Mouse (Mus musculus) liver, embryonic 13.5 days (tissue): ENCODE data around the gene 4930455H04Rik. TPM values are rescaled to one million over a fixed set of nuclear protein-coding genes. Genes with fewer than 3 reads are reported as not detected.
A peak's percentile ranks its signal among the peaks of the same experiment; 100 is the strongest.

Experiments used
- ATAC-seq: fragments of 200-750 bp; cut with Nextera tagmentation; 2 replicates; pipeline ENCODE4 v1.8.0; 2017; ENCODE audit warnings: low read depth, mild to moderate bottlenecking, moderate number of reproducible peaks, moderate library complexity
- DNase-seq: peaks from one replicate; pipeline ENCODE4 v3.0.0; 2022
- H3K27ac ChIP-seq: fragments of 300-500 bp; sonication (generic); 2 replicates; pipeline ENCODE4 v1.5.1; 2015; ENCODE audit warnings: moderate library complexity, mild to moderate bottlenecking, inconsistent platforms
- H3K27me3 ChIP-seq: fragments of 300-500 bp; sonication (generic); 2 replicates; pipeline ENCODE4 v1.6.1; 2015; ENCODE audit warnings: mild to moderate bottlenecking, inconsistent platforms
- H3K36me3 ChIP-seq: fragments of 300-500 bp; sonication (generic); 2 replicates; pipeline ENCODE4 v1.6.1; 2015; ENCODE audit warnings: mild to moderate bottlenecking, inconsistent platforms
- H3K4me1 ChIP-seq: fragments of 300-500 bp; sonication (generic); replicated peaks from 2 replicates; pipeline ENCODE4 v1.6.1; 2015; ENCODE audit warnings: inconsistent platforms
- H3K4me2 ChIP-seq: fragments of 300-500 bp; sonication (generic); 2 replicates; pipeline ENCODE4 v1.6.1; 2015; ENCODE audit warnings: inconsistent platforms, mild to moderate bottlenecking, moderate library complexity
- H3K4me3 ChIP-seq: fragments of 300-500 bp; sonication (generic); replicated peaks from 2 replicates; pipeline ENCODE4 v1.5.1; 2015; ENCODE audit warnings: mild to moderate bottlenecking, inconsistent platforms
- H3K9ac ChIP-seq: fragments of 300-500 bp; sonication (generic); 2 replicates; pipeline ENCODE4 v1.6.1; 2015; ENCODE audit warnings: mild to moderate bottlenecking, inconsistent platforms
- H3K9me3 ChIP-seq: fragments of 300-500 bp; sonication (generic); replicated peaks from 2 replicates; pipeline ENCODE4 v1.6.1; 2016; ENCODE audit warnings: inconsistent platforms
- WGBS: fragments of 180-500 bp; shearing (Covaris S2); methylation state at CpG from one replicate; pipeline ENCODE4 v1.1.7; 2015; ENCODE audit not compliant: insufficient replicate concordance; 5-methylcytosine and 5-hydroxymethylcytosine counted together
- polyA plus RNA-seq: library from polyadenylated mRNA; unstranded; fragments of >200 nt; fragmentation: Nextera tagmentation; extraction: Ambion mirVana; gene quantifications from 2 replicates; pipeline ENCODE4 v1.2.1, GENCODE M21; 2015

4930455H04Rik gene
- not detected in 2 replicates for polyA plus RNA-seq

GRCm38 (mm10) chr3:116967967-116968366 lies at the start of gene 4930455H04Rik:
Gene 4930455H04Rik (plus strand): TSS chr3:116968267.
- Histone ChIP-seq H3K9ac (peak within 1 kb of the TSS; percentile 41; the same call in 1 of the 2 replicates), H3K4me3 (peak within 1 kb of the TSS; percentile 41), H3K9me3 (no peaks in the 10 kb centered on the region), H3K27ac (no peak within 1 kb of the TSS; the same call in 1 of the 2 replicates), H3K36me3 (no peaks in the 10 kb centered on the region), H3K4me1 (no peaks in the 10 kb centered on the region), H3K4me2 (peak within 1 kb of the TSS; percentile 40), H3K27me3 (no peaks in the 10 kb centered on the region)
- no peak for ATAC-seq
- 48% methylated on average over 4 of the region's 4 CpGs for WGBS
- no peak for DNase-seq

GRCm38 (mm10) chr3:116921535-116921934 lies 46.5 kb upstream of the 4930455H04Rik start:
- H3K4me3 ChIP-seq: no peak overlapping the region

GRCm38 (mm10) chr3:116923042-116923441 lies 45.0 kb upstream of the 4930455H04Rik start:
- H3K9me3 ChIP-seq: no peaks in the 10 kb centered on the region
- no peak for DNase-seq
- WGBS: 70% methylated on average over 12 of the region's 12 CpGs
- no peaks in the 10 kb centered on the region; the same call in 1 of the 2 replicates for H3K27me3 ChIP-seq
- H3K9ac ChIP-seq: no peak overlapping the region
- ATAC-seq: no peak
- H3K4me1 ChIP-seq: no peaks in the 10 kb centered on the region
- H3K4me2 ChIP-seq: no peak overlapping the region
- H3K4me3 ChIP-seq: no peak overlapping the region
- H3K36me3 ChIP-seq: 0 out of 2 replicates have a peak, but pooled peaks cover 4% of the 10 kb centered on the region
- no peak overlapping the region for H3K27ac ChIP-seq

More at GRCm38 (mm10) chr3:116921535-116921934, 46.5 kb upstream of the 4930455H04Rik start:
- whole genome bisulfite sequencing: 62% methylated on average over 3 of the region's 3 CpGs
- Histone ChIP-seq H3K9ac (no peak overlapping the region), H3K27ac (no peak overlapping the region), H3K4me1 (no peaks in the 10 kb centered on the region), H3K4me2 (no peak overlapping the region), H3K36me3 (0 out of 2 replicates have a peak, but pooled peaks cover 4% of the 10 kb centered on the region), H3K27me3 (no peaks in the 10 kb centered on the region; the same call in 1 of the 2 replicates), H3K9me3 (no peaks in the 10 kb centered on the region)
- DNase-seq (no peak), ATAC-seq (no peak)

GRCm38 (mm10) chr3:116928994-116929393 lies 39.1 kb upstream of the 4930455H04Rik start:
- no peaks in the 10 kb centered on the region for H3K36me3 ChIP-seq
- no peak overlapping the region for H3K4me2 ChIP-seq
- H3K4me3 ChIP-seq: no peak overlapping the region
- no peaks in the 10 kb centered on the region for H3K9me3 ChIP-seq
- H3K4me1 ChIP-seq: no peaks in the 10 kb centered on the region
- no peaks in the 10 kb centered on the region; the same call in 1 of the 2 replicates for H3K27me3 ChIP-seq
- ATAC-seq: no peak
- no peak for DNase-seq
- no peak overlapping the region for H3K9ac ChIP-seq
- WGBS: 69% methylated on average over 4 of the region's 4 CpGs
- H3K27ac ChIP-seq: no peak overlapping the region

GRCm38 (mm10) chr3:116933158-116933557 lies 34.9 kb upstream of the 4930455H04Rik start:
- no peak overlapping the region for H3K27ac ChIP-seq
- no peak overlapping the region for H3K9ac ChIP-seq
- H3K36me3 ChIP-seq: no peaks in the 10 kb centered on the region
- H3K27me3 ChIP-seq: no peaks in the 10 kb centered on the region
- no peaks in the 10 kb centered on the region for H3K4me1 ChIP-seq
- H3K9me3 ChIP-seq: no peaks in the 10 kb centered on the region
- H3K4me2 ChIP-seq: no peak overlapping the region
- no peak overlapping the region for H3K4me3 ChIP-seq
- no peak for ATAC-seq
- WGBS: 55% methylated on average over 1 of the region's 1 CpGs
- DNase-seq: no peak

GRCm38 (mm10) chr3:116936934-116937691 lies 31.0 kb upstream of the 4930455H04Rik start:
- no peaks in the 10 kb centered on the region for H3K27me3 ChIP-seq

GRCm38 (mm10) chr3:116940804-116941558 lies 27.1 kb upstream of the 4930455H04Rik start:
- DNase-seq (no peak), ATAC-seq (no peak)
- Histone ChIP-seq H3K4me1 (no peaks in the 10 kb centered on the region), H3K27ac (no peak overlapping the region), H3K9ac (no peak overlapping the region), H3K4me2 (no peak overlapping the region), H3K9me3 (no peaks in the 10 kb centered on the region), H3K36me3 (no peaks in the 10 kb centered on the region), H3K27me3 (no peaks in the 10 kb centered on the region), H3K4me3 (no peak overlapping the region)
- 65% methylated on average over 10 of the region's 10 CpGs for WGBS

More at GRCm38 (mm10) chr3:116936934-116937691, 31.0 kb upstream of the 4930455H04Rik start:
- Histone ChIP-seq H3K4me3 (no peak overlapping the region), H3K36me3 (no peaks in the 10 kb centered on the region), H3K4me2 (no peak overlapping the region), H3K9ac (no peak overlapping the region), H3K27ac (no peak overlapping the region), H3K9me3 (no peaks in the 10 kb centered on the region), H3K4me1 (no peaks in the 10 kb centered on the region)
- DNase-seq: no peak
- 57% methylated on average over 4 of the region's 4 CpGs for WGBS
- ATAC-seq: no peak

- DNase-seq (no peak), ATAC-seq (0 out of 2 replicates have a peak, but pooled peaks have one; percentile 34)
- H3K4me1 ChIP-seq: no peaks in the 10 kb centered on the region
- no peaks in the 10 kb centered on the region for H3K9me3 ChIP-seq
- no peak overlapping the region for H3K27ac ChIP-seq
- 69% methylated on average over 1 of the region's 1 CpGs for WGBS
- no peaks in the 10 kb centered on the region for H3K27me3 ChIP-seq
- no peak overlapping the region for H3K9ac ChIP-seq
- H3K4me2 ChIP-seq: no peak overlapping the region
- no peaks in the 10 kb centered on the region for H3K36me3 ChIP-seq
- no peak overlapping the region for H3K4me3 ChIP-seq
Observed at GRCm38 (mm10) chr3:116941559-116942117, 26.4 kb upstream of the 4930455H04Rik start.

GRCm38 (mm10) chr3:116942751-116943150 lies 25.3 kb upstream of the 4930455H04Rik start:
- Histone ChIP-seq H3K36me3 (no peaks in the 10 kb centered on the region), H3K4me1 (no peaks in the 10 kb centered on the region), H3K4me2 (no peak overlapping the region), H3K27me3 (no peaks in the 10 kb centered on the region), H3K9ac (no peak overlapping the region), H3K27ac (no peak overlapping the region), H3K9me3 (no peaks in the 10 kb centered on the region), H3K4me3 (no peak overlapping the region)
- 59% methylated on average over 6 of the region's 6 CpGs for WGBS
- DNase-seq (no peak), ATAC-seq (no peak)

- Histone ChIP-seq H3K9me3 (no peaks in the 10 kb centered on the region), H3K9ac (no peak overlapping the region), H3K36me3 (no peaks in the 10 kb centered on the region), H3K4me2 (no peak overlapping the region), H3K27ac (no peak overlapping the region), H3K4me1 (no peaks in the 10 kb centered on the region), H3K27me3 (no peaks in the 10 kb centered on the region), H3K4me3 (no peak overlapping the region)
- ATAC-seq: no peak
- 59% methylated on average over 4 of the region's 4 CpGs for WGBS
- DNase-seq: no peak
Observed at GRCm38 (mm10) chr3:116943422-116943821, 24.6 kb upstream of the 4930455H04Rik start.

- 51% methylated on average over 4 of the region's 4 CpGs for WGBS
- no peak for ATAC-seq
- Histone ChIP-seq H3K9me3 (no peaks in the 10 kb centered on the region), H3K27ac (no peak overlapping the region), H3K36me3 (no peaks in the 10 kb centered on the region), H3K9ac (no peak overlapping the region), H3K4me1 (no peaks in the 10 kb centered on the region), H3K4me2 (no peak overlapping the region), H3K27me3 (no peaks in the 10 kb centered on the region), H3K4me3 (no peak overlapping the region)
- DNase-seq: no peak
Observed at GRCm38 (mm10) chr3:116946476-116946875, 21.6 kb upstream of the 4930455H04Rik start.
